8 mouse cellular contexts compared by ENCODE assay signal in the genomic region with DNA sequence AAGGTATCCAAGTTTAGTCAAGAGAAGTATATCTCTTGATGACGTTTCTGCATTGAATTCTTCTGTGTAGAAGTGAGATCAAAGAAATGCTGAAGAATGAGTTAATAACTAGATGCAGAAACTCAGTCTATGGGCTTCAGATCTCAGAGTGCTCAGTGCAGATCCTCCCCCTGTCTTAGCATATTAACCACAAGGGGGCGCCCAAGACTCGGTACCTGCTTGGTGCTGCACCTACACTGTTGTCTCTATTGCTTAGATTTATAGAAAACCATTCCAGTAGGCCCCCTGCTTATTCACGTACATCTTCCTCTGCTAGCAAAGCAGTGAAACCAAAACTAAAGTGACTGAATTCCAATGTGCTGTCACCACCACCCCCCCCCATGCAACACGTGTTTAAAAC.
DNase-seq lines count a peak whose midpoint lies in the region; ATAC-seq and TF ChIP-seq lines count a peak whose summit lies in the region.

No protein-coding gene starts in this region.

- H3K27ac ChIP-seq in kidney, embryonic 14.5 days (ENCODE audit: low read depth, low read length): no peak overlapping the region
- no peak overlapping the region for H3K27ac ChIP-seq in hindbrain, embryonic 16.5 days (ENCODE audit: low read depth, low read length)
- H3K27ac ChIP-seq in midbrain, embryonic 12.5 days (replicated peaks): no peak overlapping the region
- no peak overlapping the region for H3K27ac ChIP-seq in stomach, postnatal 0 days (replicated peaks)

- no peaks in the 10 kb centered on the region for H3K36me3 ChIP-seq in kidney, embryonic 14.5 days (ENCODE audit: control insufficient read depth, insufficient read depth, low read length)
- H3K36me3 ChIP-seq in hindbrain, embryonic 16.5 days (ENCODE audit: control insufficient read depth, insufficient read depth, low read length): no peaks in the 10 kb centered on the region
- H3K36me3 ChIP-seq in midbrain, embryonic 12.5 days: no peaks in the 10 kb centered on the region
- no peaks in the 10 kb centered on the region for H3K36me3 ChIP-seq in stomach, postnatal 0 days (ENCODE audit: control insufficient read depth, insufficient read depth, low read length)

- no peaks in the 10 kb centered on the region for H3K9me3 ChIP-seq in kidney, embryonic 14.5 days (ENCODE audit: control insufficient read depth, low read length)
- H3K9me3 ChIP-seq in hindbrain, embryonic 16.5 days (ENCODE audit: control insufficient read depth, low read length): no peaks in the 10 kb centered on the region
- H3K9me3 ChIP-seq in midbrain, embryonic 12.5 days: no peaks in the 10 kb centered on the region
- H3K9me3 ChIP-seq in stomach, postnatal 0 days (ENCODE audit: control insufficient read depth, low read length): no peaks in the 10 kb centered on the region

- ATAC-seq in kidney, embryonic 14.5 days (ENCODE audit: low FRiP score, low TSS enrichment): no peak
- peak; percentile 49 for ATAC-seq in erythroid progenitor cell, adult 5-6 weeks (replicated peaks; ENCODE audit: low FRiP score, poor library complexity, severe bottlenecking)
- ATAC-seq in hindbrain, embryonic 16.5 days: 0 out of 2 replicates have a peak, but pooled peaks have one; percentile 65
- 0 out of 2 replicates have a peak, but pooled peaks have one; percentile 62 for ATAC-seq in midbrain, embryonic 12.5 days (ENCODE audit: low FRiP score, low read depth)
- no peak for ATAC-seq in stomach, postnatal 0 days (ENCODE audit: low FRiP score, low TSS enrichment)

- peak; percentile 74 for TF ChIP-seq CTCF in stomach, postnatal 0 days (IDR thresholded peaks at IDR 0.05; ENCODE audit: low read depth)

- 30% methylated on average over 5 of the region's 5 CpGs for WGBS in kidney, embryonic 14.5 days
- 27% methylated on average over 5 of the region's 5 CpGs for WGBS in hindbrain, embryonic 16.5 days
- 34% methylated on average over 5 of the region's 5 CpGs for WGBS in midbrain, embryonic 12.5 days
- 25% methylated on average over 5 of the region's 5 CpGs for WGBS in stomach, postnatal 0 days

- 0 out of 2 replicates have a peak, but pooled peaks cover 3% of the 10 kb centered on the region for H3K4me1 ChIP-seq in kidney, embryonic 14.5 days (ENCODE audit: control insufficient read depth, insufficient read depth, low read length)
- H3K4me1 ChIP-seq in hindbrain, embryonic 16.5 days (ENCODE audit: control insufficient read depth, insufficient read depth, low read depth, low read length): peaks cover 12% of the 10 kb centered on the region
- peaks cover 8% of the 10 kb centered on the region for H3K4me1 ChIP-seq in midbrain, embryonic 12.5 days
- H3K4me1 ChIP-seq in stomach, postnatal 0 days (replicated peaks; ENCODE audit: control insufficient read depth, insufficient read depth): no peaks in the 10 kb centered on the region

- H3K4me3 ChIP-seq in kidney, embryonic 14.5 days (ENCODE audit: low read length): no peak overlapping the region
- no peak overlapping the region for H3K4me3 ChIP-seq in hindbrain, embryonic 16.5 days (ENCODE audit: low read length)
- no peak overlapping the region for H3K4me3 ChIP-seq in midbrain, embryonic 12.5 days
- no peak overlapping the region for H3K4me3 ChIP-seq in stomach, postnatal 0 days (ENCODE audit: low read depth, low read length)

- no peaks in the 10 kb centered on the region for H3K27me3 ChIP-seq in kidney, embryonic 14.5 days (ENCODE audit: control insufficient read depth, insufficient read depth, low read length)
- no peaks in the 10 kb centered on the region for H3K27me3 ChIP-seq in hindbrain, embryonic 16.5 days (replicated peaks; ENCODE audit: control insufficient read depth, insufficient read depth, low read length)
- H3K27me3 ChIP-seq in midbrain, embryonic 12.5 days: peaks cover 24% of the 10 kb centered on the region; the same call in 1 of the 2 replicates
- no peaks in the 10 kb centered on the region for H3K27me3 ChIP-seq in stomach, postnatal 0 days (ENCODE audit: control insufficient read depth, insufficient read depth, low read length)

- TF ChIP-seq EP300 in stomach, postnatal 0 days (optimal IDR thresholded peaks at IDR 0.05): no peak

- intact Hi-C loops in left cerebral cortex, postnatal 10 days (cut with DNase I): loop anchor here (5.0 to 10.0 kb wide), 2 partner anchors 83 to 330 kb away; no protein-coding TSS in a partner anchor

- H3K4me2 ChIP-seq in kidney, embryonic 14.5 days (replicated peaks; ENCODE audit: low read depth, low read length): no peak overlapping the region
- no peak overlapping the region for H3K4me2 ChIP-seq in hindbrain, embryonic 16.5 days (ENCODE audit: low read length)
- no peak overlapping the region for H3K4me2 ChIP-seq in midbrain, embryonic 12.5 days (replicated peaks)
- H3K4me2 ChIP-seq in stomach, postnatal 0 days (replicated peaks; ENCODE audit: low read depth): no peak overlapping the region

- peak; percentile 20 for DNase-seq in kidney, adult 11 months
- peak; percentile 3 for DNase-seq in c-Kit-negative CD71-positive TER-119-positive erythroid progenitor cells, embryonic 14.5 days (ENCODE audit: low read depth, low spot score)
- DNase-seq in left cerebral cortex, postnatal 10 days (ENCODE audit: extremely low spot score in 1 of 2, low spot score in 2 of 2): peak; percentile 25 to 52
- DNase-seq in stomach, postnatal 0 days (ENCODE audit: low spot score): peak; percentile 31

- no peak overlapping the region for H3K9ac ChIP-seq in kidney, embryonic 14.5 days (ENCODE audit: low read depth, low read length)
- no peak overlapping the region for H3K9ac ChIP-seq in hindbrain, embryonic 16.5 days (ENCODE audit: low read depth, low read length)
- H3K9ac ChIP-seq in midbrain, embryonic 12.5 days (replicated peaks): no peak overlapping the region
- H3K9ac ChIP-seq in stomach, postnatal 0 days (ENCODE audit: low read length): no peak overlapping the region

Comparison
In these comparisons a context has a peak if more than half of its experiments do, and no peak if none do; other contexts are left out.
1. ATAC-seq: peak in erythroid progenitor cell, adult 5-6 weeks (single experiment), hindbrain, embryonic 16.5 days (single experiment) and midbrain, embryonic 12.5 days (single experiment); none in kidney, embryonic 14.5 days (single experiment) and stomach, postnatal 0 days (single experiment).
2. Peak in every context shown above with its lines, with median percentiles within 50 percentile points of each other: DNase-seq.